Mouse (Mus musculus): ENCODE data around the gene Thoc5.

Gene Thoc5

DNA sequence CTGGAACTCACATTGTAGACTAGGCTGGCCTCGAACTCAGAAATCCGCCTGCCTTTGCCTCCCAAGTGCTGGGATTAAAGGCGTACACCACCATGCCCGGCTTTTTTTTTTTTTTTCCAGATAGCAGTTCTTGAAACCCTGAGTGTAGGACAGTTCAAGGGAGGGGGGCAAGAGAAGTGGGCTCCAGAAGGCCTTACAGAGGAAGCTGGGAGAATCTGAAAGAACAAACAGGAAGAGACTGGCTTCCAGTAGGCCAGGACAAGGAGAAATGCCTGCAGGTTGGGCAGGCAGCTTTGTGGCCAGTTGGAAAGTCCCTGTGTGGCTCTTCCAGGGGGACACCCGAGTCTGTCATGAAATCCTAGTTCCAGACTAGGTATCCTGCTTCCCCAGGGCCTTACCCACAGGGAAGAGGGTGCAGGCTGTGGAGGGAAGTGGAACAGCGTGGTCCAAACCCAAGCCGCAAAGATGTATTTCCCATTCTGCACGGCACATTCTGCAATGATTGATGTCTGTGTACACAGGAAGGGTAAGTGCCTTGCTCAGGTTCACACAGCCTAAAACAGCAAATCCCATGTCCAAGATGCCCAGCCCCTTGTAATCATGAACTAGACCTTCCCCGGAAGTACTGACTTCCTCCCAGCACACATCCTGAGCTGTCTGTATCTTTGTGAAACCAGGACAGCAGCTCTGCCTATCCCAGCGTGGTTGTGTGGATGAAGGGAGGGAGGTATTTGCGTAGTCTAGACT lies 79.4 kb downstream of the Thoc5 start:
- no peak for DNase-seq (ENCODE audit: extremely low read depth, low read depth)

DNA sequence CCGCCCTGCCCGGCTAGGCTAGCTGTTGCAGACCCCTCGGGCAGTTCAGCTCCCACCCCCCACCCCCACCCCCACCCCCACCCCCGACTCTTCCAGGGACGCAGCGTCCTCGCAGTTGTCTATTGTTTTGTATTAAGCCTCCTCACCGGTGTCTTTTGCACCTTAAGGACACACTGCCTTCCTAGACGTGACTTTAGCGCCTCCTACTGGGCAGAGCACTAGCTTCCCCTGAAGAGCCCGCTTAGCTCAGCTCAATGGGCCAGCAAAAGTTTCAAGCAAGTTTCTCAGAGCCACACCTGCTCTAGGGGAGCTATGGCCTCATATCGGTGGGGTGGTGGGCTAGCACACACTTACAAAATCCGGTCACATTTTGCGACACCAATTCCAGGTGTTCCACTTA lies 80.5 kb downstream of the Thoc5 start:
- no peak for DNase-seq (ENCODE audit: extremely low read depth, low read depth)

All from MEL-GATA-1-ER (cell line).